Mouse (Mus musculus): ENCODE results near the gene Nfkbil1. TPM values are rescaled to one million over a fixed set of nuclear protein-coding genes. Genes with fewer than 3 reads are reported as not detected.

The Nfkbil1 gene
- polyA plus RNA-seq, 1 experiment from 2014 or later: 3.8 TPM

- WGBS: 68% methylated on average over 1 of the region's 1 CpGs
Measured at GRCm38 (mm10) chr17:35267399-35268086, 32.0 kb upstream of the Nfkbil1 start.

GRCm38 (mm10) chr17:35263523-35263883 lies 27.9 kb upstream of the Nfkbil1 start:
- ATAC-seq (ENCODE audit: low FRiP score, low TSS enrichment) (0 out of 2 replicates have a peak, but pooled peaks have one; percentile 21), DNase-seq (no peak)
- WGBS: 1% methylated on average over 31 of the region's 31 CpGs
- Histone ChIP-seq H3K9ac (replicated peaks; ENCODE audit: low read length) (peak overlapping the region; percentile 66), H3K27me3 (ENCODE audit: control insufficient read depth, insufficient read depth, low read length) (peaks cover 4% of the 10 kb centered on the region; the same call in 1 of the 2 replicates), H3K4me3 (replicated peaks; ENCODE audit: low read depth, low read length) (peak overlapping the region; percentile 59), H3K9me3 (ENCODE audit: control insufficient read depth, low read length) (no peaks in the 10 kb centered on the region), H3K4me1 (ENCODE audit: control insufficient read depth, insufficient read depth, low read length) (no peaks in the 10 kb centered on the region), H3K4me2 (ENCODE audit: low read length) (peak overlapping the region; percentile 88), H3K27ac (replicated peaks; ENCODE audit: low read depth, low read length) (no peak overlapping the region), H3K36me3 (ENCODE audit: control insufficient read depth, insufficient read depth, low read length) (no peaks in the 10 kb centered on the region)

More at GRCm38 (mm10) chr17:35267399-35268086, 32.0 kb upstream of the Nfkbil1 start:
- ATAC-seq (ENCODE audit: low FRiP score, low TSS enrichment) (no peak), DNase-seq (no peak)
- Histone ChIP-seq H3K4me1 (ENCODE audit: control insufficient read depth, insufficient read depth, low read length) (no peaks in the 10 kb centered on the region), H3K4me3 (replicated peaks; ENCODE audit: low read depth, low read length) (no peak overlapping the region), H3K9ac (replicated peaks; ENCODE audit: low read length) (no peak overlapping the region), H3K27me3 (ENCODE audit: control insufficient read depth, insufficient read depth, low read length) (peaks cover 4% of the 10 kb centered on the region; the same call in 1 of the 2 replicates), H3K27ac (replicated peaks; ENCODE audit: low read depth, low read length) (no peak overlapping the region), H3K9me3 (ENCODE audit: control insufficient read depth, low read length) (no peaks in the 10 kb centered on the region), H3K4me2 (ENCODE audit: low read length) (no peak overlapping the region), H3K36me3 (ENCODE audit: control insufficient read depth, insufficient read depth, low read length) (no peaks in the 10 kb centered on the region)

GRCm38 (mm10) chr17:35262664-35263522 lies 27.3 kb upstream of the Nfkbil1 start, which contains the start of gene H2-D1:
Gene H2-D1 (plus strand): TSS chr17:35262730.
- peaks cover 4% of the 10 kb centered on the region; the same call in 1 of the 2 replicates for H3K27me3 ChIP-seq (ENCODE audit: control insufficient read depth, insufficient read depth, low read length)
- no peaks in the 10 kb centered on the region for H3K4me1 ChIP-seq (ENCODE audit: control insufficient read depth, insufficient read depth, low read length)
- ATAC-seq (ENCODE audit: low FRiP score, low TSS enrichment): peak; percentile 90
- H3K36me3 ChIP-seq (ENCODE audit: control insufficient read depth, insufficient read depth, low read length): no peaks in the 10 kb centered on the region
- H3K4me3 ChIP-seq (replicated peaks; ENCODE audit: low read depth, low read length): peak within 1 kb of the TSS; percentile 59
- peak within 1 kb of the TSS; percentile 66 for H3K9ac ChIP-seq (replicated peaks; ENCODE audit: low read length)
- DNase-seq: peak; percentile 95
- WGBS: under 1% methylated on average over 71 of the region's 73 CpGs
- no peaks in the 10 kb centered on the region for H3K9me3 ChIP-seq (ENCODE audit: control insufficient read depth, low read length)
- no peak within 1 kb of the TSS for H3K27ac ChIP-seq (replicated peaks; ENCODE audit: low read depth, low read length)
- H3K4me2 ChIP-seq (ENCODE audit: low read length): peak within 1 kb of the TSS; percentile 88

DNA sequence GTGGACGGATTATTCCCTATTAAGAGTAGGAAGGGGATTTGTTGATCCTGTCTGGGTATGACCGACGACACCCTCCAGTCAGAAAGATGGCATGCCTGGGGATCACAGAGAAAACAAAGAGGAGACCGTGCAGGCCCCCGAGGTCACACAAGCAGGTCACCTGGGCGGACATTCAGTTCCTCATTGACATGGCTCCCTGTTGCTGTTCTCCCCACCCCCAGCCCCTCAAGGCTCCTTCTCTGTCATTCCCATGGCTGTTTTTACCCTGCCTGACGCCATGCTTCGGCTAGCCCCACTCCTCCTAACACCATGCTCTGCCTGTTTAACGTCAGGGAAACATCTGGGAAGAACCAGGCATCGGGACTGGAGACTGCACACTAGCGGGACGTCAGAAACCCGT lies 26.1 kb upstream of the Nfkbil1 start:
- Histone ChIP-seq H3K27me3 (ENCODE audit: control insufficient read depth, insufficient read depth, low read length) (peaks cover 4% of the 10 kb centered on the region; the same call in 1 of the 2 replicates), H3K4me3 (replicated peaks; ENCODE audit: low read depth, low read length) (no peak overlapping the region), H3K9me3 (ENCODE audit: control insufficient read depth, low read length) (no peaks in the 10 kb centered on the region), H3K4me2 (ENCODE audit: low read length) (no peak overlapping the region), H3K9ac (replicated peaks; ENCODE audit: low read length) (no peak overlapping the region), H3K36me3 (ENCODE audit: control insufficient read depth, insufficient read depth, low read length) (no peaks in the 10 kb centered on the region), H3K4me1 (ENCODE audit: control insufficient read depth, insufficient read depth, low read length) (no peaks in the 10 kb centered on the region), H3K27ac (replicated peaks; ENCODE audit: low read depth, low read length) (no peak overlapping the region)
- ATAC-seq (ENCODE audit: low FRiP score, low TSS enrichment) (no peak), DNase-seq (no peak)
- 65% methylated on average over 13 of the region's 13 CpGs for WGBS

DNA sequence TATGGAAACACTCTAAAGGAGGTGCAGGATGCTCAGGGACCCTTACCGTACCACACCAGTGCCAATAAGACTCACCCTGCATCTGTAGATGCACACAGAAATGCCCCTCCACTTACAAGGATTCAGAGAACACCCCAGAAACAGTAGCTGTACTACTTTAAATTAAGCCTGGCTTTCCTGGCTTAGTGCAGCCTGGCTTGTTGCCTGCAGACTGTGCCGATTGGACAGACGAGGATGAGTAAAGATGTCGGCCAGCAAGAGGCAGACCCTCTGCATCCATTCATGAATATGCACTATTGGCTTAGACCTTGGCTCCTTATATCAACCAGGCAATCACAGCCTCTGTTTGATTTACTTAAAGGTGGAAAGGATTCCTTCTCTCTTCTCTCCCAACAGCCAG lies 24.0 kb upstream of the Nfkbil1 start:
- peaks cover 4% of the 10 kb centered on the region; the same call in 1 of the 2 replicates for H3K27me3 ChIP-seq (ENCODE audit: control insufficient read depth, insufficient read depth, low read length)
- ATAC-seq (ENCODE audit: low FRiP score, low TSS enrichment): no peak
- H3K27ac ChIP-seq (replicated peaks; ENCODE audit: low read depth, low read length): no peak overlapping the region
- WGBS: 71% methylated on average over 4 of the region's 4 CpGs
- no peak overlapping the region for H3K4me3 ChIP-seq (replicated peaks; ENCODE audit: low read depth, low read length)
- H3K4me1 ChIP-seq (ENCODE audit: control insufficient read depth, insufficient read depth, low read length): no peaks in the 10 kb centered on the region
- DNase-seq: no peak
- no peaks in the 10 kb centered on the region for H3K36me3 ChIP-seq (ENCODE audit: control insufficient read depth, insufficient read depth, low read length)
- no peak overlapping the region for H3K4me2 ChIP-seq (ENCODE audit: low read length)
- no peaks in the 10 kb centered on the region for H3K9me3 ChIP-seq (ENCODE audit: control insufficient read depth, low read length)
- no peak overlapping the region for H3K9ac ChIP-seq (replicated peaks; ENCODE audit: low read length)

GRCm38 (mm10) chr17:35258492-35259478 lies 23.2 kb upstream of the Nfkbil1 start:
- Histone ChIP-seq H3K9me3 (ENCODE audit: control insufficient read depth, low read length) (no peaks in the 10 kb centered on the region), H3K4me2 (ENCODE audit: low read length) (no peak overlapping the region), H3K27me3 (ENCODE audit: control insufficient read depth, insufficient read depth, low read length) (peaks cover 1% of the 10 kb centered on the region; the same call in 1 of the 2 replicates), H3K4me3 (replicated peaks; ENCODE audit: low read depth, low read length) (no peak overlapping the region), H3K4me1 (ENCODE audit: control insufficient read depth, insufficient read depth, low read length) (no peaks in the 10 kb centered on the region), H3K36me3 (ENCODE audit: control insufficient read depth, insufficient read depth, low read length) (peaks cover 5% of the 10 kb centered on the region), H3K27ac (replicated peaks; ENCODE audit: low read depth, low read length) (no peak overlapping the region), H3K9ac (replicated peaks; ENCODE audit: low read length) (no peak overlapping the region)
- ATAC-seq (ENCODE audit: low FRiP score, low TSS enrichment) (no peak), DNase-seq (no peak)
- 68% methylated on average over 13 of the region's 14 CpGs for WGBS

GRCm38 (mm10) chr17:35257824-35258491 lies 22.4 kb upstream of the Nfkbil1 start:
- H3K4me3 ChIP-seq (replicated peaks; ENCODE audit: low read depth, low read length): no peak overlapping the region
- DNase-seq (peak; percentile 93), ATAC-seq (ENCODE audit: low FRiP score, low TSS enrichment) (no peak)
- H3K27me3 ChIP-seq (ENCODE audit: control insufficient read depth, insufficient read depth, low read length): no peaks in the 10 kb centered on the region
- H3K27ac ChIP-seq (replicated peaks; ENCODE audit: low read depth, low read length): no peak overlapping the region
- H3K4me2 ChIP-seq (ENCODE audit: low read length): peak overlapping the region; percentile 32
- no peaks in the 10 kb centered on the region for H3K9me3 ChIP-seq (ENCODE audit: control insufficient read depth, low read length)
- 13% methylated on average over 17 of the region's 17 CpGs for WGBS
- H3K4me1 ChIP-seq (ENCODE audit: control insufficient read depth, insufficient read depth, low read length): no peaks in the 10 kb centered on the region
- peaks cover 13% of the 10 kb centered on the region for H3K36me3 ChIP-seq (ENCODE audit: control insufficient read depth, insufficient read depth, low read length)
- no peak overlapping the region for H3K9ac ChIP-seq (replicated peaks; ENCODE audit: low read length)

Measured in midbrain, embryonic 14.5 days (tissue).